Mouse (Mus musculus) WW6 (cell line): ENCODE measurements at regions not wholly inside any gene's neighbourhood (a gene's known extent, or its start where the extent isn't known, plus 50 kb on each side); places are given as distances from the start of the nearest gene placed in this dataset.

Experiments used
- DNase-seq: peaks from one replicate; pipeline ENCODE4 v3.0.0-alpha.2; 2013; ENCODE audit warnings: low read depth, low spot score

GRCm38 (mm10) chr11:19823461-19823895, 100.7 kb upstream of the Spred2 start:
- no peak for DNase-seq

- DNase-seq: no peak
Measured at GRCm38 (mm10) chr11:19826481-19827185, 97.5 kb upstream of the Spred2 start.

- no peak for DNase-seq
Measured at GRCm38 (mm10) chr11:19827996-19828395, 96.2 kb upstream of the Spred2 start.

- DNase-seq: no peak
Measured at GRCm38 (mm10) chr11:19828959-19829401, 95.2 kb upstream of the Spred2 start.

GRCm38 (mm10) chr11:19829564-19830279, 94.5 kb upstream of the Spred2 start:
- DNase-seq: no peak

- no peak for DNase-seq
Measured at GRCm38 (mm10) chr11:19830280-19831062, 93.7 kb upstream of the Spred2 start.

- no peak for DNase-seq
Measured at GRCm38 (mm10) chr11:19834561-19834960, 89.6 kb upstream of the Spred2 start.

GRCm38 (mm10) chr11:19835221-19835745, 88.9 kb upstream of the Spred2 start:
- no peak for DNase-seq

GRCm38 (mm10) chr11:19838932-19839331, 85.2 kb upstream of the Spred2 start:
- no peak for DNase-seq

GRCm38 (mm10) chr11:19843084-19843483, 81.1 kb upstream of the Spred2 start:
- DNase-seq: no peak

GRCm38 (mm10) chr11:19847910-19848309, 76.3 kb upstream of the Spred2 start:
- DNase-seq: peak; percentile 81

- no peak for DNase-seq
Measured at GRCm38 (mm10) chr11:19848412-19848811, 75.8 kb upstream of the Spred2 start.

GRCm38 (mm10) chr11:19849347-19849811, 74.8 kb upstream of the Spred2 start:
- DNase-seq: no peak

GRCm38 (mm10) chr11:19849844-19850420, 74.2 kb upstream of the Spred2 start:
- DNase-seq: no peak

GRCm38 (mm10) chr11:19851022-19851615, 73.1 kb upstream of the Spred2 start:
- DNase-seq: no peak

GRCm38 (mm10) chr11:19861596-19861995, 62.6 kb upstream of the Spred2 start:
- DNase-seq: no peak

- no peak for DNase-seq
Measured at GRCm38 (mm10) chr11:19863327-19863726, 60.8 kb upstream of the Spred2 start.

GRCm38 (mm10) chr11:19866262-19866661, 57.9 kb upstream of the Spred2 start:
- DNase-seq: no peak

GRCm38 (mm10) chr11:19869671-19870070, 54.5 kb upstream of the Spred2 start:
- DNase-seq: no peak

GRCm38 (mm10) chr11:19870136-19870535, 54.0 kb upstream of the Spred2 start:
- no peak for DNase-seq

- DNase-seq: no peak
Measured at GRCm38 (mm10) chr11:19873796-19874195, 50.4 kb upstream of the Spred2 start.
